Comparison of ENCODE assay signal across 10 mouse cellular contexts in genomic region chr19:23901177-23901576, GRCm38 (mm10).
DNase-seq lines count a peak whose midpoint lies in the region; ATAC-seq and TF ChIP-seq lines count a peak whose summit lies in the region.
"Had no signal": no experiment of that assay in that cellular context is flagged by ENCODE, and none has a peak within 500 bp of the region (broad histone marks: within the 10 kb centered on the region; RNA-seq: fewer than 3 reads in every experiment).

No protein-coding gene starts in this region.

- H3K27ac ChIP-seq in cerebellum, adult 2 months (ENCODE audit: insufficient read depth, low read length), result no peak overlapping the region
- no peak overlapping the region for H3K27ac ChIP-seq in neural tube, embryonic 15.5 days (replicated peaks)
- H3K27ac ChIP-seq: heart, embryonic 13.5 days had no signal

- no peak overlapping the region for H3K4me2 ChIP-seq in neural tube, embryonic 15.5 days
- H3K4me2 ChIP-seq: heart, embryonic 13.5 days had no signal

- H3K4me3 ChIP-seq in cerebellum, adult 2 months (replicated peaks; ENCODE audit: insufficient read depth, low read depth, low read length), result no peak overlapping the region
- H3K4me3 ChIP-seq in neural tube, embryonic 15.5 days (replicated peaks), result no peak overlapping the region
- H3K4me3 ChIP-seq: heart, embryonic 13.5 days; megakaryocyte, embryonic 14.5 days had no signal

- peaks cover 9% of the 10 kb centered on the region; the same call in 1 of the 2 replicates for H3K4me1 ChIP-seq in cerebellum, adult 2 months (ENCODE audit: control insufficient read depth, insufficient read depth, low read length)
- peaks cover 50% of the 10 kb centered on the region for H3K4me1 ChIP-seq in neural tube, embryonic 15.5 days

- TF ChIP-seq POLR2A in cerebellum, adult 2 months (IDR thresholded peaks at IDR 0.05; ENCODE audit: borderline replicate concordance, insufficient read depth, low read length), result no peak

- 95% methylated on average over 3 of the region's 3 CpGs for WGBS in cerebellum, adult 2 months
- WGBS in neural tube, embryonic 15.5 days, result 76% methylated on average over 3 of the region's 3 CpGs

- TF ChIP-seq CTCF in cerebellum, adult 2 months (IDR thresholded peaks at IDR 0.05; ENCODE audit: borderline replicate concordance, insufficient read depth, low read depth, low read length), result peak; percentile 63

- no peak overlapping the region for H3K9ac ChIP-seq in neural tube, embryonic 15.5 days (replicated peaks)
- H3K9ac ChIP-seq: heart, embryonic 13.5 days had no signal

- H3K36me3 ChIP-seq in neural tube, embryonic 15.5 days, result no peaks in the 10 kb centered on the region
- H3K36me3 ChIP-seq: heart, embryonic 13.5 days had no signal

- H3K9me3 ChIP-seq in neural tube, embryonic 15.5 days (replicated peaks), result no peaks in the 10 kb centered on the region
- H3K9me3 ChIP-seq: heart, embryonic 13.5 days; megakaryocyte, embryonic 14.5 days had no signal

- ATAC-seq in neural tube, embryonic 15.5 days (ENCODE audit: low FRiP score), result no peak
- ATAC-seq in common myeloid progenitor, adult 5-6 weeks (replicated peaks; ENCODE audit: low read depth, poor library complexity, severe bottlenecking), result peak; percentile 66; the same call in 1 of the 2 replicates
- no peak for ATAC-seq in megakaryocyte, adult 5-6 weeks (ENCODE audit: poor library complexity, severe bottlenecking)

- peak; percentile 38 to 53 for DNase-seq in cerebellum, adult 2 months
- no peak for DNase-seq in cerebellum, adult 11-12 months
- peak; percentile 27 for DNase-seq in neural tube, embryonic 10.5 days (ENCODE audit: extremely low spot score, low spot score)
- peak; percentile 28 to 71 for DNase-seq in kidney, postnatal 36 days
- DNase-seq in urinary bladder, postnatal 25 days (ENCODE audit: low spot score), result peak; percentile 43

- no peaks in the 10 kb centered on the region for H3K27me3 ChIP-seq in cerebellum, adult 2 months (ENCODE audit: control insufficient read depth, insufficient read depth, low read length)
- H3K27me3 ChIP-seq in neural tube, embryonic 15.5 days (replicated peaks), result no peaks in the 10 kb centered on the region
- H3K27me3 ChIP-seq: megakaryocyte, embryonic 14.5 days had no signal
